Mouse (Mus musculus) lung, postnatal 10 days (tissue): ENCODE data around the gene Smurf1.

Source experiments
- DNase-seq: peaks from one replicate; pipeline ENCODE4 v3.0.0; 2021

The Smurf1 gene

DNA sequence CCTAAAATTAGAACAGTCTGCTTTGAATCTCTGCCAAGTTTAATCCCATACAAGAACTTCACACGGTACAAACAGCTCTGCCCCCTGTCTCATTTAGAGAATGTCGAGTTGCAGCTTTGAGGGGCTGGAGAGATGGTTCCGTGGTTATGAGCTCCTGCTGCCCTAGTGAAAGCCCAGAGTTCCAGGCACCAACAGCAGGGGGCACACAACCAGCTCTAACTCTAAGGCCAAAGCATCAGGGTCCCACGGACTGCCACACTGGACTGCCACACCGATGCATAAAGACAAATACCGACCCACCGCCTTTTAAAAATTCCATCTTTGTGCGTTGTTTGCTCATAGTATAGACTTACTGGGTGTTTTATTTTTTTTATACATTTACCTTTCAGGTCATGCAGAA, 98.7 kb downstream of the Smurf1 start:
- DNase-seq, result no peak

DNA sequence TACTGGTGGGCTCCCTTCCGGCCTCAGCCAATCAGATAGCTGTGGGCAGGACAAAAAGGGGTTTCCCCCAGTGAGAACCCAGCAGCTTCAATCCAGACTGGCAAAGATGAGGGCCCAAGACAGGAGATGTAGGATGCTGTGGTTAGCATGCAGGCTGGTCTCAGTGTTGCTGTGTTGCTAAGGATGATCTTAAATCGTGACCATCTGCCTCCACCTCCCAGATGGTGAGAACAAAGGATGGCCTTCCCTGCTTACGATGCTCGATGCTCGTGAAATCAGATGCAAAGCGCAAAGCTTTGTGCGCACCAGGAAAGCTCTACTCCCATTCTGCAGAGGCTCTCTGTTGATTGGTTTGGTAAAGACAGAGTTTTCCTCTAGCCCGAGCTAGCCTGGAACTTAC, 104.7 kb downstream of the Smurf1 start:
- no peak for DNase-seq

DNA sequence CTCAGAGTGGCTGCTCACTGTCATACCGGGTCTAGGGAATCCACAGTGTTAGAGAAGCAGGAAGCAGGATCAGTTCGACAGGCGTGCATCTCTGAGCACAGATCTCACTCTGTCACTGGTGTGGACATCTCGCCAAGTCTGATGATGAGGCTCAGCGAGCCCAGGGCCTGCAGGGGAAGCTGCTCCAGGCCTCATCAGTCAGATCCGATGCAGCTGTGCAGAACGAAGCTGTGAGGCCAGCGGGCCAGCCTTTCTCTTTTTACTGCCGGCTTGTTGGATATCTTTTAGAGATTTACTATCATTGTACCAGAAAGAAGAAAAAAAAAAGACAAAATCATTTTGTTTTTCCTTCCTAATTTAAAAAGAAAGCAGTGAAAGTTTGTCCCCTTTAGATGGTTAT, 106.4 kb downstream of the Smurf1 start:
- DNase-seq, result no peak

DNA sequence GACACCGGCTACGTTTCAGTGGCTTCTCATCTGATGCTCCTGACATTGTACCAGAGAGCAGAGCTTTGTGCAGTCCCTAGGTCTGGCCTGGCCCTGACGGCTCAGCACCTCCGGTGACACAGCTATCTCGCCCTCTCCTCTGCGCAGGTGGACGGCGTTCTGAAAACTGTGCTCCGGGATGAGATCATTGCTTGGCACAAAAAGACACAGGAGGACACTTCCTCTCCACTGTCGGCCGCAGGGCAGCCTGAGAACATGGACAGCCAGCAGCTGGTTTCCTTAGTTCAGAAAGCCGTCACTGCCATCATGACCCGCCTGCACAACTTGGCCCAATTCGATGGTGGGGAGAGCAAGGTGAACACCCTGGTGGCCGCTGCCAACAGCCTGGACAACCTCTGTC, 107.1 kb downstream of the Smurf1 start:
- no peak for DNase-seq

DNA sequence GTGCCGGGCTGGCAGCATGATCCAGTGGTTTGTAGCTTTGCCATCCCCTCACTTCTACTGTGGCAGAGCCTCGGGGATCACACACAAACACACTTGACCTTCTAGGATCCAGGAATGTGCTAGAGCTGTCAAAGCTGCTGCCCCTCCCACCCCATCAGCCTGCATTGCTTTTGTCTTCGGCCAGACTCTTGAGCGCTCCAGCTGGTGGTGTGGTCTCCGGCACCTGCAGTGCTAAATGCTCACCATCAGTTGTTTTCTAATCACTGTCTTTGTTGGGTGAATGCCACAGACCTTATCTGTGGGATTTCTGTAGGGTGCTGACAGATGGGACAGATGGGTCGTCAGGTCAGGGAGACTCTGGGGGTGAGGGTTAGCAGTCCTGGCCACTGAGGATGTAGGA, 109.7 kb downstream of the Smurf1 start:
- DNase-seq, result no peak

DNA sequence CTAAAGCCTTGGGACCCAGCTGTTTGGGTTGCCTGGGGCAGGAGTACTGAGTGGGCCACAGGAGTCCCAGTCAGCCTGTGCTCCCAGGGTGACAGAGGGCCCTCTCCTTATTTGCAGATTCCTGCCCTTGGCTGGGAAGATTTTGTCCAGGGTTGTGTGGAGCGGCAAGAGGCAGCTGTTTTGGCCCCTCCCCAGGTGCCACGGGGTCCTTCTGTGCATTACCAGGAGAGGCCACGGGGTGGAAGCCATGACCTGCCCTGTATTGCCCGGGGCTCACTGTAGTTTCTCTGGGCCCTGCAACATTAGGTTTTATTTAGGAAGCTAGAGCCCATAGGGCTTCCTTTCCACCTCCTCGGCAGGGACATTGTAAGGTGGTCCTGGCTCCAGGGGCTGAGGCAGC, 111.7 kb downstream of the Smurf1 start:
- DNase-seq, result no peak

DNA sequence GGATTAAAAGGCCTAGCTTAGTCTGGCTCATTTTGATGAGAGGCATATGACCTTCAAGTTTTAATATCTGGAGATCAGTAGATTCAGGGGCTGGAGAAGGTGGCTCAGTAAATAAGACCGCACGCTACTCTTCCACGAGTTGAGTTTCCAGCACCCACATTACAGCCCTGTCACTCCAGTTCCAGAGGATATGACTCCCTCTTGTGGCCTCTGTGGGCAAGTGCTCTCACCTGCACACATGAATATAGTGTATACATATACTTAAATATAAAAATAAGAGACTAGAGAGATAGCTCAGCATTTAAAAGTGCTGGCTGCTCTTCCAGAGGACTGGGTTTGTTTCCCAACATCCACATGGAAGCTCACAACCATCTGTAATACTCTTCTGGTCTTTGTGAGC, 113.8 kb downstream of the Smurf1 start:
- no peak for DNase-seq

DNA sequence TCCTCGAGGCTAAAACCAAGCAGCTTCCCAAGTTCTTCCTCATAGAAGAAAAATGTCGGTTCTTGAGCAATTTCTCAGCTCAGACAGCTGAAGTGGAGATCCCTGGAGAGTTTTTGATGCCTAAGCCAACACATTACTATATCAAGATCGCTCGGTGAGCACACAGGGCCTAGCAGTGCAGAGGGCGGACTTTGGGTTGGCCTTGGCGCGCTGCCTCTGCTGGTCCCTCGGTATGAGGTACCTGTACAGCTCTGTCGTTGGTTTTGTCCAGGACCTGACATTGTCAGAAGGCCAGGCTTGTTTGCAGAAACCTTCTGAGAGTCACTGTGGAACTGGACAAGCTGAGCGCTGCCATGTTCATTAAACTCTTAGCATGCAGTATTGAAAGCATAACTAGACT, 115.7 kb downstream of the Smurf1 start:
- DNase-seq, result no peak

DNA sequence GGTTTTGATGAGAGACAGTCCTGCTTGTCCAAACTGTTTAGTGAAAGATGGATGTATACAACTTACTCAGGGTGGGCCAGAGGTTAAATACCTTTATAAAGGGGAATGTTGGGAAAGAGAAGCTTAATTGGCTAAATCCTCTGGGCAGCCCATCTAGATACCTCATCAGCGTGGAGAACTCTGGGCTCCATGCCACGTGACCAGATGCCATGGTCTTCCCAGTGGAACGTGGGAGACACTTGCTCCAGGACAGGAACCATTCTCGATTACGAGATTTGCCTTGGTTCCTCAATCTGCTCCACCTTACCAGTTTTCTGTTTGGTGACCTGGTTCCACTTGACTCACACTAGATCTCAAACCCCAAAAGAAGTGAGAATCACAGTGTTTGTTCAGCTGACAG, 116.9 kb downstream of the Smurf1 start:
- DNase-seq, result no peak

DNA sequence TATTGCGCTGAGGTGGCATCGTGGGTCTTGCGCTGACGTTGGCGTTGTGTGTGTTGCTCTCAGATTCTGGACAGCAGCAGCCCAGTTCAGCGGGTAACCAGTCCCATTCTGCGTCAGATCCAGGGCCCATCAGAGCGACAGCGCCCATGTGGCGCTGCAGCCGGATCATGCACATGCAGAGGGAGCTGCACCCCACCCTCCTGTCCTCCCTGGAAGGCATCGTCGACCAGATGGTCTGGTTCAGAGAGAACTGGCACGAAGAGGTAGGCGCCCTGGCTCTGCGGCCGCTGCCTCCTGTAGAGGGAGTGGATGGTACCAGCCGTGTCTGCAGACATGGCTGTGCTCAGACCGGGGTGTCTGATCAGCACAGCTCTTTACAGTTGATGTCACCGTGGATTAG, 120.3 kb downstream of the Smurf1 start:
- DNase-seq, result no peak

DNA sequence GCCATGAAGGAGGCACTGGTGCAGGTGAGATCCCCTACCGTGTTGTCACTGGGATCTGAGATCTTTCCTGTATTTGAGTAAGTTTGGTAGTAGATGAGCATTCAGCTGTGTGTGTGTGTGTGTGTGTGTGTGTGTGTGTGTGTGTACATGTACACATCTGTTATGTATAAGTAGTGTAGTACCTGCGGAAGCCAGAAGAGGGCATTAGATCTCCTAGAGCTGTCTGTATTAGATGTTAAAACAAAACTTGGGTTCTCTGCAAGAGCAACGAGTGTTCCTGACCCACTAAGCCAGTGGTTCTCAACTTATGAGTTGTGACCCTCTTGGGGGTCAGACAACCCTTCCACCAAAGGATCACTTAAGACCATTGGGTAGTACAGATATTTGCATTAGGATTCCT, 129.5 kb downstream of the Smurf1 start:
- peak; percentile 50 for DNase-seq

DNA sequence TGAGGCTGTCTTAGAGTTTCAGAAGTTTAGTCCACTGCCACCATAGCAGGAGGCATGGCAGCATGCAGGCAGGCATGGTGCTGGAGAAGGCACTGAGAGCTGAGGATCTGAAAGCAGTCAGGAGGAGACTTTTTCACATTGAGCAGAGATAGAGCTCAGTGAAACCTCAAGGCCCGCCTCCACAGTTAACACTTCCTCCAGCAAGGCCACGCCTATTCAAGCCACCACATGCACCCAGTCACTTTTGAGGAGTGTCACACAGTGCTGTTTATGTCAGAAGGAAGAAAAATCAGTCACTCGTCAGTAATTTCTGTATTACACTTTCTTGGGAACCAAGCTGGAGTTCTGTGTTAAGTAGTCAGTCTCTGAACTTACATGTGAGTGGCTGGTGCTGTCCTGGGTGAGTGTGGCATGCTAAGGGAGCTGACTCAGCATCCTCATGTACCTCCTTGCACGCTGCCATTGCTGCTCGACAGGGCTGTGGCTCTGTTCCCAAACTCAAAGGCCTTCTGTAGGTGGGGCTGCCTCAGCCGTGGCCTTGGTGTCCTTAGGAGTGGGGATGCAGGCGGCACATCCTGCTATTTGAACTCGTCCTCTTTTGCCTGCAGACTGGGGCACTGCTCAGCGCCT, 133.7 kb downstream of the Smurf1 start:
- DNase-seq, result no peak

DNA sequence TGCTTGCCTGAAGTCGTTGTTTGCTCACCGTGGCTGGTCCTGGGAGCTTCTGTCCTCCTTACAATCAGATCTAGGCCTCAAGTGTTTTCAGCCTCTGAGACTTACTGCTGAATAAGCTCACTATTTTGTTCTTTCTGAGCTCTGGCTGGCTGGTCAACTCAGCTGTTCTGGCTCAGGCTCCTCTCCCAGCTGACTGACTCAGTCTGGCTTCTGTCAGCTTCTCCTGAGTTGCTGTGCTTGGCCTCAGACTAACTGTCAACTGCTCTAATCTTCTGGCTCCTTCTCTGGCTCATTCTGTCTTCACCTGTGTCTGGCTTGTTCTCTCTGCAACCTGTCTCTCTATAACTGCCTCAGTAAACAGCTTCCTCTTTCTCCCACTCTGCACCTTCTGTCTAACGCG, 136.0 kb downstream of the Smurf1 start:
- DNase-seq, result no peak

DNA sequence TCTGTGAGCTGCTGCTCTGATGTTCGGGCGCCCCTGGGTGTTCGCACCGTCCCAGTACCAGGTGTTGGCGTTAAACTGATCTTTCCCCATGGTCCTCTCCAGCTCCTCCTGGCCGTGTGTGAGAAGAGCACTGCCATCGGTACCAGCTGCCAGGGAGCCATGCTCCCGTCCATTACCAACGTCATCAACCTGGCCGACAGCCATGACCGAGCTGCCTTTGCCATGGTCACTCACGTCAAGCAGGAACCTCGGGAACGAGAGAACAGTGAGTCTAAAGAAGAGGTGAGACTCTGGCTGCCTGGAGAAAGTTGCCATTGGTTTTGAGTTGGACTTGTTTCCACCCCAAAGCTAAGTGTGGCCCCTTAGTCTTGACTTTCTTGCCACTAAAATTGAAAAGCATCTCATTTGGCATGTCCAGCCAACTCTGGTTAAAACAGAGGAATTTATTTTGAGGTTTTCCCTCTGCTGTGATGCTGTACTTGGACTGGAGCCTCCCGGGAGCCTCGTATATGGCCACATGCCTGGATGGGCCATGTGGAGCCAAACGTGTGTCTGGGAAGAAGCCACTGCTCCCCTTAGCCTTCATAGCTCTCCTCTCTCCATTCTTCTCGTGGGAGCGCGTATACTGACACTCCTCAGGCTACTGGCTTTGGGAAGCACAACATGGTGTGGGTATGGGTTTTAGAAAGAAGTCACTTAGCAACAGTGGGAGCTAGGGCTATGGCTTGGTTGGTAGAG, 137.1 kb downstream of the Smurf1 start:
- peak; percentile 23 for DNase-seq
